Mouse (Mus musculus) lung, postnatal 0 days (tissue): ENCODE data around the gene Ufd1.

Source experiments
- CTCF ChIP-seq: IDR thresholded peaks from 2 replicates; pipeline ENCODE4 v1.5.1; 2016; ENCODE audit warnings: antibody characterized with exemption, mild to moderate bottlenecking
- EP300 ChIP-seq: IDR thresholded peaks from 2 replicates; pipeline ENCODE4 v1.6.1; 2016; ENCODE audit warnings: antibody characterized with exemption, mild to moderate bottlenecking, control low read depth

- TF ChIP-seq CTCF (no peak), EP300 (no peak)
These were observed 5.8 kb upstream of the Ufd1 start for GRCm38 (mm10) chr16:18805746-18806145.
